Mouse (Mus musculus) monocyte, adult 5-6 weeks (primary cell): ENCODE measurements around the gene Sh3pxd2a. TPM values are rescaled to one million over a fixed set of nuclear protein-coding genes. Genes with fewer than 3 reads are reported as not detected.

Experiments
- ATAC-seq: fragments of 153-309, 156-312 bp; replicated peaks from 2 replicates; pipeline ENCODE4 v1.8.0; 2017; ENCODE audit warnings: mild to moderate bottlenecking; ENCODE audit not compliant: low TSS enrichment, insufficient number of reproducible peaks, severe bottlenecking, poor library complexity, low FRiP score
- total RNA-seq: library from RNA; stranded (forward); fragments of 200-1000, 200-491, 200-594 nt; gene quantifications from 3 replicates; pipeline ENCODE4 v1.2.3, GENCODE M21; 2017

Sh3pxd2a gene
- total RNA-seq, 1 experiment from 2014 or later = 2.6 TPM

- ATAC-seq = no peak
These were observed 215.2 kb downstream of the Sh3pxd2a start for GRCm38 (mm10) chr19:47248906-47249568.

- no peak for ATAC-seq
These were observed 215.9 kb downstream of the Sh3pxd2a start for GRCm38 (mm10) chr19:47248296-47248695.

GRCm38 (mm10) chr19:47247791-47248190 is 216.4 kb downstream of the Sh3pxd2a start:
- no peak for ATAC-seq

GRCm38 (mm10) chr19:47245512-47245911 is 218.7 kb downstream of the Sh3pxd2a start:
- no peak for ATAC-seq

GRCm38 (mm10) chr19:47242227-47242626 is 222.0 kb downstream of the Sh3pxd2a start:
- ATAC-seq = no peak

- no peak for ATAC-seq
These were observed 223.2 kb downstream of the Sh3pxd2a start for GRCm38 (mm10) chr19:47240957-47241356.

GRCm38 (mm10) chr19:47240076-47240475 is 224.1 kb downstream of the Sh3pxd2a start:
- ATAC-seq = no peak

- no peak for ATAC-seq
These were observed 231.1 kb downstream of the Sh3pxd2a start for GRCm38 (mm10) chr19:47233087-47233486.

- no peak for ATAC-seq
These were observed 231.9 kb downstream of the Sh3pxd2a start for GRCm38 (mm10) chr19:47232077-47232865.

GRCm38 (mm10) chr19:47231389-47231788 is 232.8 kb downstream of the Sh3pxd2a start:
- ATAC-seq = 0 out of 2 replicates have a peak, but pooled peaks have one; percentile 6

GRCm38 (mm10) chr19:47230682-47231081 is 233.5 kb downstream of the Sh3pxd2a start:
- ATAC-seq = no peak

- no peak for ATAC-seq
These were observed 234.1 kb downstream of the Sh3pxd2a start for GRCm38 (mm10) chr19:47230082-47230481.

- ATAC-seq = no peak
These were observed 234.7 kb downstream of the Sh3pxd2a start for GRCm38 (mm10) chr19:47229461-47229860.

- no peak for ATAC-seq
These were observed 235.4 kb downstream of the Sh3pxd2a start for GRCm38 (mm10) chr19:47228725-47229252.

GRCm38 (mm10) chr19:47225791-47226190 is 238.4 kb downstream of the Sh3pxd2a start:
- no peak for ATAC-seq

GRCm38 (mm10) chr19:47224743-47225142 is 239.5 kb downstream of the Sh3pxd2a start:
- peak; percentile 82 for ATAC-seq

GRCm38 (mm10) chr19:47222841-47223557 is 241.2 kb downstream of the Sh3pxd2a start:
- ATAC-seq = no peak

GRCm38 (mm10) chr19:47222154-47222840 is 241.9 kb downstream of the Sh3pxd2a start:
- no peak for ATAC-seq
